Mouse (Mus musculus): ENCODE results near the gene Coro1c.

DNA sequence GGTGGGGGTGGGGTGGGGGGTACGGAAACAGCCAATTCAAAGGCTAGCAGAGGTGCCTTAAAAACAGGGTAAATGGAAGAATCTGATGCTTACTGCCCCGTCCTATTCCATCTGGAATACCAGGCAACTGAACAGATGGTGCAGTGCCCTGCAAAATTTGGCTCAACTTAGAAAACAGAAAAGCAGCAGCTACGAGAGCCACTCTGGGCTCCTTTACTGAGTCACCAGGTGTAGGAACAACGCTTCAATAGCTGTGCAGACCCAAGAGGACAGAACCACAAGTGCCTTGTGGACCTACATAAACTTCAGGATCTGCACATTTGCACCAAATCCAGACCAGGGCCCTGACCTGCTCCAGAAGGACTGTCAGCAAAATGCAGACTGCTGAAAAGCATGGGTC is 46.1 kb downstream of the Coro1c start:
- TF ChIP-seq CTCF (IDR thresholded peaks at IDR 0.05; ENCODE audit: borderline replicate concordance, control insufficient read depth, extremely low read depth, insufficient read depth, low read length, poor library complexity): no peak
- TF ChIP-seq POLR2A (IDR thresholded peaks at IDR 0.05; ENCODE audit: control insufficient read depth, extremely low read depth, insufficient read depth, low read length, poor library complexity): no peak

Measured in thymus, adult 2 months (tissue).